ENCODE assay signal across 19 mouse cellular contexts in genomic region chr1:193293039-193293438, GRCm38 (mm10). TPM values are rescaled to one million over a fixed set of nuclear protein-coding genes. Genes with fewer than 3 reads are reported as not detected.
"Had no signal": no experiment of that assay in that cellular context is flagged by ENCODE, and none has a peak within 500 bp of the region (broad histone marks: within the 10 kb centered on the region; RNA-seq: fewer than 3 reads in every experiment).

No protein-coding gene starts in this region.

- ATAC-seq: intestine, embryonic 15.5 days had no signal

- H3K27me3 ChIP-seq: intestine, embryonic 15.5 days; kidney, embryonic 15.5 days; liver, embryonic 13.5 days; stomach, embryonic 15.5 days had no signal

- DNase-seq: kidney, adult 11 months; kidney, adult 8-10 months; kidney, postnatal 10 days; kidney, postnatal 36 days; layer of hippocampus, postnatal 36 days; liver, embryonic 13.5 days; lung, adult 2 months; lung, postnatal 10 days; midbrain, embryonic 14.5 days; thymus, postnatal 36 days had no signal

- H3K36me3 ChIP-seq: intestine, embryonic 15.5 days; kidney, embryonic 15.5 days; liver, embryonic 13.5 days; stomach, embryonic 15.5 days had no signal

- H3K4me3 ChIP-seq: intestine, embryonic 15.5 days; kidney, embryonic 15.5 days; left cerebral cortex, adult 2 months; liver, embryonic 13.5 days; stomach, embryonic 15.5 days had no signal

- H3K4me1 ChIP-seq: intestine, embryonic 15.5 days; kidney, embryonic 15.5 days; stomach, embryonic 15.5 days had no signal

- H3K9me3 ChIP-seq: intestine, embryonic 15.5 days; kidney, embryonic 15.5 days; liver, embryonic 13.5 days; stomach, embryonic 15.5 days had no signal

- H3K27ac ChIP-seq: intestine, embryonic 15.5 days; kidney, embryonic 15.5 days; left cerebral cortex, adult 2 months; liver, embryonic 13.5 days; macrophage; stomach, embryonic 15.5 days had no signal

RNA-seq across cellular contexts. Expression of gene G0s2, which starts 20.0 kb away (rescaled TPM):
- total RNA-seq: megakaryocyte-erythroid progenitor cell, adult 5-6 weeks had no signal

RNA-seq across cellular contexts. Expression of gene Hsd11b1, which starts 29.2 kb away (rescaled TPM):
- total RNA-seq: megakaryocyte-erythroid progenitor cell, adult 5-6 weeks had no signal
- polyA plus RNA-seq: midbrain, embryonic 11.5 days; neural tube, embryonic 11.5 days; neural tube, embryonic 14.5 days had no signal
